Mouse (Mus musculus) thymus, postnatal 14 days (tissue): Measurements from ENCODE around the gene Krt80.
"Not testable (repeated sequence)": the region's sequence is repeated elsewhere in the genome, so short reads cannot be mapped to it uniquely, and the experiment has no call there.

Experiments
- DNase-seq: peaks from one replicate; pipeline ENCODE4 v3.0.0; 2021

The Krt80 gene

DNA sequence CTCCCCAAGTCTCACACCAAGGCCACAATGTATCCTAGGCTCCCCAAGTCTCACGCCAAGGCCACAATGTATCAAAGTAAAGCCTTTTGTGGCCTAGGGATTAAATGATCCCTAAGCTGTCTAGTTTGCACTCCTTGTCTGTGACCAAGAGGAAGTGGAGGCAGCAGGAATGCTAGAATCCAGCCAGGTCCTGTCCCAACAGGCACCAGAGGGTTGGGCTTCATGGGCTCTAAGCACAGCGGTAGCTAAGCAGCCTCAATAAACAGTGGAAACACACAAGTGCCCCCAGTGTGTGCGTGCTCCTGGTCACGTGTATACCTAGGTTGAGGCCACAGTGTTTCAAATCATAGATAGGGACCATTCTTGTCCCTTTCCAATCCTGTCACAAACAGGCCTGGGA, 31.6 kb downstream of the Krt80 start:
- DNase-seq = no peak

DNA sequence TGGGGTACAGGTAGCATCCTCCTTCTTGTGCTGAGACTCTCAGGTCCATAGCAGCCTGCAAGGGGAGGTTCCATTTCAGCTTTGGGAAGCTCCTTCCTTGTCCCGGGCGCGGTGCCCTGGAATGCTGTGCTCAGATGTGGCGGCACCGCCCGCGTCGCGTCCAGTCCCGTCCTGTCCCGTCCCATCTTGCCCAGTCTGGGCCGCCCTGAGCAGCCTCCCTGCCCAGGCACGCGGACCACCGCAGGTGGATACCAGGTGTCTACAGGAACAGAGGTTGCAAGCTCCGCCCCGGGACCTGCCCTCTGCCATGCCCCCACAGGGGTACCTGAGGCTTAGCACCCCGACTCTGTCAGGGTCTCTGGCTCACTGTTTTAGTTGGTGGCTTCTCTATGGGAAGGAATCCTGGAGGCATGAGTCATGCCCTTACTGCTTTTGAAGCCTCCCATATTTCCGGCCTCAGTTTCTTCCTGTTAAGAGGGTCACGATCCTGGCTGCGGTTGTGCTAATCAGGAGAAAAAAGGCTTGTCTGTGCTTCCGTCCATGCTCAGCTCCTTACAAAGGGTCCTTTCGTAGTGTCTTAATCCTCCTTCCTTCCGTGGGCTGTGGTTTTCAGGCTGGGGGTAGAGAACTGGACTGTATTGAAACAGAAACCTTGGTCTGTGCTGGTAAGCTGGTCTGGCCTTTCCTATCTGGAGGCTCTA, 33.3 kb downstream of the Krt80 start:
- no peak for DNase-seq

DNA sequence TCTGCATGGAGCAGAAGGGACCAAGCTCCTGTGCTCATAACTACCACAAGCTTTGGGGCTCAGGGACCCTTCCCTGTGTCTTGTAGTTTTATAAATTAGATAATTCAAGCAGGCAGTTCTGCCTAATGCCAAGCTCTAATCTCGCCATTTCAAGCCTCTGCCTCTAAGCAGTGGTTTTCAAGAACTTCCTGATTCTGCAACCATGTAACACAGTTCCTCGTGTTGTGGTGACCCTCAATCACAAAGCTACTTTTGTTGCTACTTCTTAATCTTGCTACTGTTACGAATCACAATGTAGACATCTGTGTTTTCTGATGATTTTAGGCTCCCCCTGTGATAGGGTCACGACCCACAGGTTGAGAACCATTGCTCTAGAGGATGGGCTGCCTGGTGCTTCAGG, 36.3 kb downstream of the Krt80 start:
- DNase-seq = no peak

DNA sequence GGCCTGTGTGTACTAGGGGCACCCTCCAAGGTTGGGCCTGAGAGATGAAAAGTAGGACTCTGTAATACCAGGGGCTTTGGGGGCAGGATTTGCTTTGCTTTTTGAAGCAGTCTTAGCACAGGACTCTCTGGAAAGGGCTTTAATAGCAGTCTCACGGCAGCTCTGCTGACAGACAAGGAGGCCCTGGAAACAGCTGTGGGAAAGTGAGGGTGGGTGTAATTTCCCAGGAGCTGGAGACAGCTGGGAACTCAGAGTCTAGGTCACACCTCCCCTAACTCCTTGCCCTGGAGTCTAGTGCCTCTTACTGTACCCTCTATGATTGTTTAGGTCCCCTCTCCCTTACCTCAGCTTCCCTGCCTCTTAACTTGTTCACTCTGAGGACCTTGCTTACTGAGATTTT, 36.8 kb downstream of the Krt80 start:
- DNase-seq = no peak

DNA sequence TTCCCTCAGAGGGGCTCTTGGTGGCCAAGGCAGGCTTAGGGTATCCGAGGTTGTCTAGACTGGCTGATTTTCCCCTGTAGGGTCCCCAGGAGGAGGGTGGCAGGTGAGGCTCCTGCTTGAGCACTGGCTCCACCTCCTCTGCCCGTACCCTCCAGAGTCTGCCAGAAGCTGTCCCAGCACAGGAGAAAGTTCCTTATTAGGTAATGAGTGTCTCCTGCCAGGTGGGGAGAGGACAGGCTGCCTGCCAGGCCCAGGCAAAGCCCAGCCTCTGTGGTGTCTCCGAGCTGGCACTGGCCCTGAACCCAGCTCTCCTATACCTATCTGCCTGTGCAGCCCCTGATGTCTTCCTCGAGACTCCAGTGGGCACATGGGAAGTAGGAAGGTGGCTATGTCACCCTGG, 37.6 kb downstream of the Krt80 start:
- no peak for DNase-seq

DNA sequence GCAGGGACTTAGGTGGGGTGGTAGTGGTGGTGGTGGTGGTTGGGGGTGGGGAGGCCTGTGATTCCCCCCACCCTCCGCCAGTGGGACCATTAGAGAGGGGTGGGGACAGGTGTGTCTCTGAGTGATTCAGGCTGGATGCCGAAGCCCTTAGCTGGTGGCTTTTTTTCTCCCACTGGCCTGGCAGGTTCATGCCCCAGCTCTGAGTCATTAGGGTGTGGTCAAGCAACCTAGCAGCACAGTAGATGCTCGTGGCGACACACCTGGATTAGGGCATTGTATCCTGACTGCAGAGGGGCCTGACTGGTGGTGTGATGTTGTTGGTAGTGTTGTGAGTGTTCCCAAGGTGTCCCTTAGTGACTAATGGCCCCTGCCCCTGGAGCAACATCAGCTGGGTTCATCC, 38.9 kb downstream of the Krt80 start:
- no peak for DNase-seq

DNA sequence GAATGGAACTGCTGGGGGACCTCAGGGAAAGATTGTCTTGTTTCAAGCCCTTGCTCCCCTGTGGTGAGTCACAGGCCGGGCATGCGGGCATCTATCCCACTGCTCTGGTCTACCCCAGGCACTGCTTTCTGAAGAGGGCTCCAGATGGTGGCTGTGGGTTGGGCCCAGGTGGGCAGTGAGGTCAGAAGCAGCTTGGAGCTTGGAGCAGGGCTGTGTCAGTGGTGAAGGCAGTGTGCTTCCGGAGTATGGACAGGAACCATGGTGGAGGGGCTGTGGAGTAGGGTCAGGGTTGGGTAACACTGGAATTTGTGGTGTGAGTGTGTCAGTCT, 40.4 kb downstream of the Krt80 start:
- no peak for DNase-seq

DNA sequence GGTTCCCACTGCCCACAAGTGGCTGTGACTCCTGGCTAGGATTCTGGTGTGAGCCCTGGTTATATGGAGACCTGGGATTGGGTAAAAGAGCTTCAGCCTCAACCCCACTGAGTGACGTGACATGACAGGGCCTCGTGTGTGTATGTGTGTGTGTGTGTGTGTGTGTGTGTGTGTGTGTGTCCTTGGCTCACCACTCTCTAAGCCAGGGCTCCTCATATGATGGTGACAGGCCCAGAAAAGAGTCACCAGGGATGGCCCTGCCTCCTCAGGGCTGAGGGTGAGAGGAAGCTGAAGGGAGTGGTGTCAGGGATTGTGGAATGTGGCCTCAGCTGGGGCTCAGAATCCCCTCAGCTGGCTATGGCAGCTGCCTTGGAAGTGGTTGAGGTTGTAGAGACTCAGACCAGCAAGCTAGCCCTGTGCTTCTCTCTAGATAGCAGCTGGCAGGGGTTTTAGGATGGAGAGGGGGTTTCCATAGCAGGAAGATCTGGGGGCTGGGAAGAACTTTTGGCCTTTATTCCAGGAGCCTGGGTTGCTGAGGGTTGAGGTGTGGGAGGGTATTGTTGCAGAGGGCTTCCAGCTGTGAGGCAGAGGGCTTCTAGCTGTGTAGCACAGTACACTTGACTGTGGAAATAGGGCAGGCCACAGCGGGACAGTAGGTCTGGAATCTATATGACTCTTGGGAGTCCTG, 40.9 kb downstream of the Krt80 start:
- no peak for DNase-seq

DNA sequence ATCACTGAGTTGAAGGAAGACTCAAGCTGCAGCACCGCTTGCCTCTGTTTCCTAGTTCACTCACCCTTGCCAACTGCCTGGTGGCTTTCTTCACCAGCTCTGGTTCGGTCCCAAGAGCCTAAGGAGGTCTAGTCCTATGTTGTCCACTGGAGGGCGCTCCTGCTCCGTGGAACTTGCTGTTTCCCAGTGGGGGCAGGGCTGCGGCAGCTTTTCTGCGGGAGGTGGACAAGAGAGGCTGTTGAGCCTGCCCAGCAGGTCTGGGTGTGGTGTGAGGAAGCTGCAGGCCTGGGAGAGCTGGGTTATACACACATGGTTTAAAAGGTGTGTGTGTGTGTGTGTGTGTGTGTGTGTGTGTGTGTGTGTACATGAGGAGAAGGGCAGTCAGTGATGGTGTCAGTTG, 42.7 kb downstream of the Krt80 start:
- peak; percentile 49 for DNase-seq

DNA sequence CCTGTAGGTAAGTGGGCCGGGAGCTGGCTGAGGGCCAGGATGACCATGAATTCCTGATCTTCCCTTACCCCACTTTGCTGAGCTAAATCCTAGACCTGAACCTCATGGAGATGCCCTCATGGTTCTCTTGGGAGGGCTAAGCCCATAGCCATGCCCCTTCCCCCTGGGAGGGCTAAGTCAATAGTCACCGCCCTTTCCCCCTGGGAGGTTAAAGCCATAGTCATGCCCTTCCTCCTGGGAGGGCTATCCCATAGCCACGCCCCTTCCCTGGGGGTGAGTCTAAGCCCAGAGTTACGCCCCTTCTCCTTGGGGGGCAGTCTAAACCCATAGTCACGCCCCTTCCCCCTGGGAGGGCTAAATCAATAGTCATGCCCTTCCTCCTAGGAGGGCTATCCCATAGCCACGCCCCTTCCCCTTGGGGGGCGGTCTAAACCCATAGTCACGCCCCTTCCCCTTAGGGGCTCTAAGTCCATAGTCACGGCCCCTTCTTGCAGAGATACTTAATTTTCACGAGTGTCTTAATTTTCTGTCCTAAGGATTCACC, 43.9 kb downstream of the Krt80 start:
- DNase-seq = peak; percentile 9

DNA sequence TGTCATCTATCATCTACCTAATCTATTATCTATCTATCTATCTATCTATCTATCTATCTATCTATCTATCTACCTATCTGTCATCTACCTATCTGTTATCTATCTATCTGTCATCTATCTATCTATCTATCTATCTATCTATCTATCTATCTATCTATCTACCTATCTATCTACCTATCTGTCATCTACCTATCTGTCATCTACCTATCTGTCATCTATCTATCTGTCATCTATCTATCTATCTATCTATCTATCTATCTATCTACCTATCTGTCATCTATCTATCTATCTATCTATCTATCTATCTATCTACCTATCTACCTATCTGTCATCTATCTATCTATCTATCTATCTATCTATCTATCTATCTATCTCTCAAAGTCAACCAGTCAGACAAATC, 45.6 kb downstream of the Krt80 start:
- not testable (repeated sequence) for DNase-seq

DNA sequence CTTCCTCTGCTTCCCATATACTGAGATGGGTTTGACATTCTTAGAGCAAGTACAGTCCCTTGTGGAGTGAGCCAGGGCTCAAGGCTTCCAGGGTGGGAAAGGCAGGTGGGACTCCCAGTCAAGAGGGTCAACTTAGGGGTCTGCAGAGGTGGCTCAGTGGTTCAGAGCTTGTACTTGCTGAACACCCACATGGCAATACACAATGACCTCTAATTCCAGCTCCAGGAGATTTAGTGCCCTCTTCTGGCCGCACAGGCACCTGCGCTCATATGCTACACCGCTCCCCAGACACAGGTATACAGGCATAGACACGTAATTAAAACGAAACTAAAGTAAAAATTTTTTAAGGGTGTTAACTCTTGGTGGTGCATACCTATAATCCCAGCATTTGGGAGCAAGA, 46.5 kb downstream of the Krt80 start:
- no peak for DNase-seq

DNA sequence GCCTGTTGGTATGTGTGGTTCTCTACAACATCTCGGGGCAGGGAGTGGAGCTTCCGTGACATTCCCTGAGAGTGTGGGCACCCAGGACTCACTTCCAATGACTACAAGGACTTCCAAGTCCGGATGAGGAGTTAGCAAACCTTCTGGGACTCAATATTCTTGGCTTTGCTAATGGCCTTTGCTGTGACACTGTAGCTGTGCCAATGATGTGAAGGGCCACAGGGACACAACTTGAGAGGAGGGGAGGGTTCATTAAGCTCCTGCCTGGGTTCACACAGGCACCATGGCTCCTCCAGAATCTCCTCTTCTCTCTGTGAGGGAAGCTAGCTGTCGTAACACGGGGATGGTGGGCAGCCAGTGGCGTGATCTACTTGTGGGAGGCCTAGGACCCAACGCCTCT, 47.3 kb downstream of the Krt80 start:
- DNase-seq = no peak

DNA sequence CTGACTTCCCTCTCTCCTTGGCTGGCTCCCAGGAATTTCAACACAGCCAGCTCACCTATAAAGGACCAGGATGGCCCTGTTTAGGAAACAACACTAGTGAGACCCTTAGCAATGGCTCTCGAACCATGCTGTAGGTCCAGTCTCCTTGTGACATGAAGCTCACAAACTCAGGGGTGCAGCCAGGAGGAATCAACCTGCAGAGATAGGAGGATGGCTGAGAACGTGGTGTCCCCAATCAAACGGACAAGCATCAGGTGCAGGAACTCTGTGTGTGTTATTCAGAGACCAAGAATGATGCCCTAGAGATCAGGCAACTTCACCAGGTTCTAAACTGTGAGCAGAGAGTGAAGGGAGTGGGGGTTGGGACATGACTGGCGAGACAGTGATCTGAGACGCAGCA, 47.9 kb downstream of the Krt80 start:
- no peak for DNase-seq

DNA sequence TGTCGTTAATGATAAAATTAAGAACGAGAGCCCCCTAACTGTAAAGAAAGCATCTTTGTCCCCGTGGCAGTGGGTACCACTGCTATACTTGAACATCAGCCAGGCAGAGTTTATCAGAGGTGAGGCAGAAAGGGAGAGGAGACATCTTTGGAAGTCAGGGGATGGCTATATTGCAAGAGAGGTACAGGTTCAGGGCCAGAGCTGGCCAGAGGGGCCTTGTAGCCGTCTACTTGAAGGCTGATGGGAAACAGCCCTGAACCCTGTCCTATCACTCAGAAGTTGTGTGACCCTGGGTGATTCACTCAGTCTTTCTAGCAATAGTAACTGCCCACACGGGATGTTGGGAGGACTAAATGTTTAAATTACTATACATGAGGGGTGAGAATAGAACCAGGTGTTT, 48.8 kb downstream of the Krt80 start:
- no peak for DNase-seq

DNA sequence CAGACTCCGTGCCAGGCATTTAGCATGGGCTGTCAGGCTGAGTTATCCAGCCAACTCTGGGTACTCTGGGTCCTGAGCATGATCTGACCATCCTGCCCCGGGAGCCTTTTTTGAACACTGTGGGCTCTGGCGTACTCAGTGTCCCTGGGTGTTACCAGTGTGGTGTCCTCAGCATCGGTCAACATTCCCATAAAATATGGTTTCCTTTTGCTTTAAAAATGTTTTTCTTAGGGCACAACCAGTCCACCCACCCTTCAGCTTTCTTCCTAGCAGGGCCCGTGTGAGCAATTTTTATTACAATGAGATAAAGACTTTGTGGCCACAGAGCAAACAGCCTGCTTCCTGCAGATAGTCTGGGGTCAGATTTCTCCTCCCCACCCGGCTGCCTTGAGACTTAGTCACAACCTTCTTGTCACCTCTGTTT, 49.3 kb downstream of the Krt80 start:
- DNase-seq = no peak

DNA sequence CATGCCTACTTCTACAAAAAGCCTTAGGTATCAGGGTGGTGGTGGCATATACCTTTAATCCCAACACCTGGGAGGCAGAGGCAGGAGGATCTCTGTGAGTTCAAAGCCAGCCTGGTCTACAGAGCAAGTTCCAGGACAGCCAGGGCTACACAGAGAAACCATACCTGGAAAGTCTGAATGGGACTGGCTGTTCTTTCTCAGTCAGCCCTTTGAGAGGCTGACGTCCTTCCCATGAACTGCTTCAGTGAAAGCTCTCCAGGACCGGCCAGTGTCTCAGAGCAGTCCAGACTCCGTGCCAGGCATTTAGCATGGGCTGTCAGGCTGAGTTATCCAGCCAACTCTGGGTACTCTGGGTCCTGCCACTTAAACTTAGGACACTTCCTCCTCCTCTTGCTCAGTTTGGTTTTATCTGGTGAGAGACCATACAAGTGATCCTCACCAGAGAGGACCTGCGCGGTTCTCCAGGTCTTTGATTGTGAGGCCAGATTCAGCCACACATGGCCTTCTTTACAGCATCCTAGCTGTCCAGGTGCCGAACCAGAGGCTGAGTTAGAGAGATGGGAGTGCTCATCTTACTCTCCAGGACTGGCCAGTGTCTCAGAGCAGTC, 49.8 kb downstream of the Krt80 start:
- DNase-seq = no peak

DNA sequence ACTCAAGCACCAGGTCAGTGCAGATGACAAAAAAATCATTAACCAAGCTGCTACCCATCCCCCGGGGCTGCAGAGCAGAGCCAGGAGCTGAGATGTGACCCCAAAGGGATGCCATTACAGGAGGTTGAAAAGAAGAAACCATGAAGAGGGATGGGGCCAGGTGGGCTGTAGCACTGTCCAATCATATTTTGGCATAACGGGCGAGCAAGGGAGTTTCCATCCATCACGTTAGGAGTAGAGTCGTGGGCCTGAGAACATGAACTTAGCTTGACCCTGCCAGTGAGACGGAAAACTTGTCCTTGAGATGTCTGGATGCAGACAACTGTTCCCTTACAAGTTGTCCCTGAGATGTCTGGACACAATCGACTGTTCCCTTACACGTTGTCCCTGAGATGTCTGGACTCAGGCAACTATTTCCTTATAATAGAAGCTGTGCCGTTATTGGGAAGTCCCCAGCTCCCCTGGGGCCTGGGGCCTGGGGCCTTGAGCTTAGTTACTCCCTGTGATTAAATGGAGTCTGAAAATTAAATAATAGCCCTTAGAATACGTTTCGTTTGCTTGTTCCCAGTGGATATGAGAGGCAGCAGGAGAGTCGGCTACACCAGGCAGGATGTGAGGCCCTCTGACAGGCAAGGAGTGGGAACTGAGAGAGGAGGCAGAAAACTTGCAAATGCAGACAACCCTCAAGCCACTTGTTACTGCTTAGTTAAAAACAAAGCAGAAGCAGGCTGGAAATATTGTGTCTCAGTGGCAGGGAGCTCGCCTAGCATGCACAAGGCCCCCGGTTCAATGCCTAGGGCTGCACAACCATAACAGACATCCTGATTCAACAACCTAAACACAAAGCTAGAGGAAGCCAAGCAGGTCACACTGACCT, 50.8 kb downstream of the Krt80 start:
- no peak for DNase-seq

DNA sequence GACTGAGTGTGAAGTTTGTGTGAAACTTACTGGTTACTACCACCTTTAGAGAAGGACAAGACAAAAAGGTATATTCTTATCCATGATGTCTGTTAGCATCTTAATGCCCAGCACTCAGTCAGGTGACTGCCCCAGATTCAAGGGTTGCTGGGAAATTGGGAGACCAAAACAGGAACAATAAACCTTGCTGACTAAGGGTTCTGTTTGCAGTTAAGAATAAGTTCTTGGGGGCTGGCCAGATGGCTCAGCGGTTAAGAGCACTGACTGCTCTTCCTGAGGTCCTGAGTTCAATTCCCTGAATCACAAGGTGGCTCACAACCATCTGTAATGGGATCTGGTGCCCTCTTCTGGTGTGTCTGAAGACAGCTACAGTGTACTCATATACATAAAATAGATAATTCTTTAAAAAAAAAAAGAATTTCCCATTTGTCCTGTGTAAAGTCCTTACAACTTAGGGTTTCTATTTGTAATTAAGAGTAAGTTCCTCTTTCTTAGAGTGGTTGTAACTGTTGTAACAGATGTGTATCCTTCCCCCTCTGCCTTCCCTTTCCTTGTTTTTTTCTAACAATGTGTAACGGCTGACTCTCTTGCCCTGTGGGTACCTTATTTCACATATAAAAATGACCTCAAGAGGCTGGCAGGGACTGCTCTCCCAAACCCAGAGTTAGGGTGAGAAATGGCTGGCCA, 52.0 kb downstream of the Krt80 start:
- no peak for DNase-seq

DNA sequence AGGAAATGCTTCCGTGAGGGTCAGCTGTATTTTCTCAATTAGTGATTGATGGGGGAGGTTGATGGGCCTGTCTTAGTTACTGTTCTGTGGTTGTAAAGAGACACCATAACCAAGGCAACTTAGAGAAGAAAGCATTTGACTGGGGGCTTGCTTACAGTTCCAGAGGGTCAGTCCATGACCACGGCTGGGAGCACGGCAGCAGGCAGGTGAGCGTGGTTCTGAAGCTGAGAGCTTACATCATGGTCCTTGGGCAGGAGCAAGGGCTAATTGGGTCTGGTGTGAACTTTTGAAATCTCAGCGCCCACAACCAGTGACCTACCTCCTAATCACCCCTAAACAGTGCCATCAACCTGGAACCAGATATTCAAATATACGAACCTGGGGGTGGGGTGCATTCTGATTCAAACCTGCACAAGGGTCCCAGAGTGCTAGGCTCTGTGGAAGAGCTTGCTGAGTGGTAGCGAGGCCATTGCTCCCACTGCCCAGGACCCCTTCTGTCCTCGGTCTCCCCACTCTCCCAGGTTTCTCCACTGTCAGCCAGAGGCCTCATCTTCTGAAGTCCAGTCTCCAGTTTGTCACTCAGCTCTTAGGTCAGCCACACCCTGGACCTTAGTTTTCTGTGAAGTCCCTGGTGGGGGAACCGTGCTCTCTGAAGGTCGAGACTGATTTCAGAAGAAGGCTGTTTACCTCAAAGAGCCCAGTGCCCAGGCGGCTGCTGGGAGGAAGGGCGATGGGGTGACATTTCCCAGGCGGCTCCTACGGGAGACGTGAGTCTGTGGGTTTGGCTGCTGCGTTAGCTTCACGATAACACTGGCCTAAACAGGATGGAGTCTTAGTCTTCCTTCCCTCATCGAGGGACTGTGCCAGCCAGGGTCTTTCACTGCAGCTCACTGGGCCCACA, 52.8 kb downstream of the Krt80 start:
- DNase-seq = no peak

DNA sequence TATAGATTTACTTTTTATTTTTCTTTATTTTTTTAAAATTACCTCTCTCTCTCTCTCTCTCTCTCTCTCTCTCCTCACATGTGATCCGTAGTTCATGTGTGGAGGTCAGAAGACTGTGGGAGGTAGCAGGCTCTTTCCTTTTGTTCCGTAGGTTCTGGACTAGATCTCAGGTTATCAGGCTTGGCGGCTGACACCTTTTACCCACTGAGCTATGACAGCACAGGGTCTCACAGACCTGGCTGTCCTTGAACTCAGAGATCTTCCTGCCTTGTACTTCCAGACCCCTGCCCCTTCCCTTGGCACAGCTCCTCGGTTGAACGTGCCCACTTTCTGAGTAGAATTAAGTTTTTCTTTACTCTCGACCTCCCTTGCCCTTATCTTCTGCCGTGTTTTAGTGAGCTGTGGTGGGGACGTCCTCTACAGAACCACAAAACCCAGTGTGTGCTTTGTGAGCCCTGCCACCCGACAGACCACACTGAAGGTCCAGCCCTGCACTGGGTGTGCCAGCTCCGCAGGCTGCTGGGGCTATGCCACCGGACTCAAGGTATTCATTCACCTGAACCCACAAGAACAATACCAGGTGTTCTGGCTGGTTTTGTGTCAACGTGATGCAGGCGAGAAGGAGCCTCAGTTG, 53.6 kb downstream of the Krt80 start:
- DNase-seq = no peak
